Mouse (Mus musculus): Measurements from ENCODE around the gene Ccdc102a.

GRCm38 (mm10) chr8:94914256-94914655 lies 3.6 kb downstream of the Ccdc102a start:
- TF ChIP-seq CTCF (conservative IDR thresholded peaks at IDR 0.05; ENCODE audit: low read length) (no peak), NANOG (IDR thresholded peaks at IDR 0.05; ENCODE audit: borderline replicate concordance, low read length) (no peak), POU5F1 (IDR thresholded peaks at IDR 0.05; ENCODE audit: borderline replicate concordance, low read length) (no peak)
